Mouse (Mus musculus): ENCODE results near the gene Speer4b. TPM values are rescaled to one million over a fixed set of nuclear protein-coding genes. Genes with fewer than 3 reads are reported as not detected.
A peak's percentile ranks its signal among the peaks of the same experiment; 100 is the strongest.
"Not testable (repeated sequence)": the region's sequence is repeated elsewhere in the genome, so short reads cannot be mapped to it uniquely, and the experiment has no call there.

The Speer4b gene
- polyA plus RNA-seq (2015; fragmentation: Nextera tagmentation; extraction: Ambion mirVana) = 0.50 and 0.54 TPM in 2 replicates

- H3K27me3 ChIP-seq; H3K4me3 ChIP-seq (replicated peaks); H3K27ac ChIP-seq; H3K4me1 ChIP-seq (replicated peaks); H3K9me3 ChIP-seq; ATAC-seq; H3K9ac ChIP-seq (replicated peaks); H3K36me3 ChIP-seq; H3K4me2 ChIP-seq (replicated peaks): not testable (repeated sequence)
- WGBS = 59% methylated on average over 1 of the region's 1 CpGs
These were observed at the start of gene Speer4b for GRCm38 (mm10) chr5:27501338-27501737. Speer4b (minus strand) TSS chr5:27501438.

GRCm38 (mm10) chr5:27549291-27549690 is 48.1 kb upstream of the Speer4b start:
- no peak overlapping the region for H3K4me3 ChIP-seq (replicated peaks)
- H3K9ac ChIP-seq (replicated peaks) = no peak overlapping the region
- WGBS = 87% methylated on average over 4 of the region's 4 CpGs
- H3K27me3 ChIP-seq = no peaks in the 10 kb centered on the region
- H3K4me1 ChIP-seq (replicated peaks) = no peaks in the 10 kb centered on the region
- H3K36me3 ChIP-seq = no peaks in the 10 kb centered on the region
- no peak overlapping the region for H3K27ac ChIP-seq
- no peak for ATAC-seq
- H3K4me2 ChIP-seq (replicated peaks) = no peak overlapping the region
- H3K9me3 ChIP-seq = no peaks in the 10 kb centered on the region

- no peak overlapping the region for H3K27ac ChIP-seq
- H3K9me3 ChIP-seq = no peaks in the 10 kb centered on the region
- H3K4me3 ChIP-seq (replicated peaks) = no peak overlapping the region
- ATAC-seq = peak; percentile 71
- WGBS = 18% methylated on average over 2 of the region's 2 CpGs
- H3K9ac ChIP-seq (replicated peaks) = no peak overlapping the region
- H3K36me3 ChIP-seq = no peaks in the 10 kb centered on the region
- H3K4me1 ChIP-seq (replicated peaks) = no peaks in the 10 kb centered on the region
- H3K27me3 ChIP-seq = no peaks in the 10 kb centered on the region
- H3K4me2 ChIP-seq (replicated peaks) = no peak overlapping the region
These were observed 43.6 kb upstream of the Speer4b start for GRCm38 (mm10) chr5:27544816-27545270.

GRCm38 (mm10) chr5:27526906-27527305 is 25.7 kb upstream of the Speer4b start:
- WGBS = 89% methylated on average over 1 of the region's 1 CpGs
- no peak overlapping the region for H3K4me2 ChIP-seq (replicated peaks)
- no peaks in the 10 kb centered on the region for H3K27me3 ChIP-seq
- no peak overlapping the region for H3K4me3 ChIP-seq (replicated peaks)
- no peaks in the 10 kb centered on the region for H3K9me3 ChIP-seq
- no peak overlapping the region for H3K27ac ChIP-seq
- H3K36me3 ChIP-seq = no peaks in the 10 kb centered on the region
- H3K4me1 ChIP-seq (replicated peaks) = no peaks in the 10 kb centered on the region
- no peak overlapping the region for H3K9ac ChIP-seq (replicated peaks)
- ATAC-seq = no peak

GRCm38 (mm10) chr5:27518716-27519115 is 17.5 kb upstream of the Speer4b start:
- H3K27ac ChIP-seq = no peak overlapping the region
- no peak overlapping the region for H3K4me3 ChIP-seq (replicated peaks)
- H3K36me3 ChIP-seq = no peaks in the 10 kb centered on the region
- no peak overlapping the region for H3K9ac ChIP-seq (replicated peaks)
- no peaks in the 10 kb centered on the region; the same call in 1 of the 2 replicates for H3K9me3 ChIP-seq
- H3K4me2 ChIP-seq (replicated peaks) = no peak overlapping the region
- H3K4me1 ChIP-seq (replicated peaks) = no peaks in the 10 kb centered on the region
- ATAC-seq = no peak
- no peaks in the 10 kb centered on the region for H3K27me3 ChIP-seq

- Histone ChIP-seq H3K27me3 (no peaks in the 10 kb centered on the region), H3K36me3 (no peaks in the 10 kb centered on the region), H3K4me3 (replicated peaks) (no peak overlapping the region), H3K9ac (replicated peaks) (no peak overlapping the region), H3K9me3 (no peaks in the 10 kb centered on the region), H3K4me2 (replicated peaks) (no peak overlapping the region), H3K27ac (no peak overlapping the region), H3K4me1 (replicated peaks) (no peaks in the 10 kb centered on the region)
- ATAC-seq = no peak
- WGBS = 82% methylated on average over 4 of the region's 4 CpGs
These were observed 10.3 kb downstream of the Speer4b start for GRCm38 (mm10) chr5:27490942-27491341.

- ATAC-seq = no peak
- H3K27ac ChIP-seq = no peak overlapping the region
These were observed 15.1 kb downstream of the Speer4b start for GRCm38 (mm10) chr5:27486138-27486537.

GRCm38 (mm10) chr5:27481706-27482105 is 19.5 kb downstream of the Speer4b start:
- Histone ChIP-seq H3K4me1 (replicated peaks) (no peaks in the 10 kb centered on the region), H3K4me3 (replicated peaks) (no peak overlapping the region), H3K27ac (no peak overlapping the region), H3K9ac (replicated peaks) (no peak overlapping the region), H3K4me2 (replicated peaks) (no peak overlapping the region), H3K27me3 (no peaks in the 10 kb centered on the region), H3K36me3 (0 out of 2 replicates have a peak, but pooled peaks cover 12% of the 10 kb centered on the region), H3K9me3 (no peaks in the 10 kb centered on the region)
- ATAC-seq = no peak
- WGBS = 82% methylated on average over 2 of the region's 2 CpGs

More at GRCm38 (mm10) chr5:27486138-27486537, 15.1 kb downstream of the Speer4b start:
- no peak overlapping the region for H3K4me3 ChIP-seq (replicated peaks)
- H3K36me3 ChIP-seq = 0 out of 2 replicates have a peak, but pooled peaks cover 12% of the 10 kb centered on the region
- no peaks in the 10 kb centered on the region for H3K4me1 ChIP-seq (replicated peaks)
- H3K9ac ChIP-seq (replicated peaks) = no peak overlapping the region
- WGBS = 50% methylated on average over 1 of the region's 1 CpGs
- H3K4me2 ChIP-seq (replicated peaks) = no peak overlapping the region
- no peaks in the 10 kb centered on the region for H3K27me3 ChIP-seq
- no peaks in the 10 kb centered on the region for H3K9me3 ChIP-seq

- H3K4me1 ChIP-seq (replicated peaks) = no peaks in the 10 kb centered on the region
- 91% methylated on average over 4 of the region's 4 CpGs for WGBS
- no peaks in the 10 kb centered on the region for H3K9me3 ChIP-seq
- H3K27me3 ChIP-seq = no peaks in the 10 kb centered on the region
- H3K27ac ChIP-seq = no peak overlapping the region
- no peak for ATAC-seq
- peaks cover 11% of the 10 kb centered on the region for H3K36me3 ChIP-seq
- H3K4me2 ChIP-seq (replicated peaks) = no peak overlapping the region
- no peak overlapping the region for H3K4me3 ChIP-seq (replicated peaks)
- no peak overlapping the region for H3K9ac ChIP-seq (replicated peaks)
These were observed 26.2 kb downstream of the Speer4b start for GRCm38 (mm10) chr5:27474964-27475465.

- H3K4me2 ChIP-seq (replicated peaks) = no peak overlapping the region
- 68% methylated on average over 1 of the region's 1 CpGs for WGBS
- H3K9ac ChIP-seq (replicated peaks) = no peak overlapping the region
- no peak overlapping the region for H3K27ac ChIP-seq
- H3K4me3 ChIP-seq (replicated peaks) = no peak overlapping the region
- H3K27me3 ChIP-seq = no peaks in the 10 kb centered on the region
- H3K9me3 ChIP-seq = no peaks in the 10 kb centered on the region
- no peaks in the 10 kb centered on the region for H3K36me3 ChIP-seq
- H3K4me1 ChIP-seq (replicated peaks) = no peaks in the 10 kb centered on the region
- ATAC-seq = no peak
These were observed 43.6 kb downstream of the Speer4b start for GRCm38 (mm10) chr5:27457686-27458085.

- Histone ChIP-seq H3K36me3 (no peaks in the 10 kb centered on the region), H3K4me1 (replicated peaks) (no peaks in the 10 kb centered on the region), H3K4me3 (replicated peaks) (no peak overlapping the region), H3K27me3 (no peaks in the 10 kb centered on the region), H3K9ac (replicated peaks) (no peak overlapping the region), H3K4me2 (replicated peaks) (no peak overlapping the region), H3K9me3 (no peaks in the 10 kb centered on the region), H3K27ac (no peak overlapping the region)
- WGBS = 94% methylated on average over 1 of the region's 1 CpGs
- ATAC-seq = no peak
These were observed 44.3 kb downstream of the Speer4b start for GRCm38 (mm10) chr5:27456981-27457380.

GRCm38 (mm10) chr5:27454386-27454785 is 46.9 kb downstream of the Speer4b start:
- H3K9ac ChIP-seq (replicated peaks) = no peak overlapping the region
- H3K27me3 ChIP-seq = no peaks in the 10 kb centered on the region
- H3K27ac ChIP-seq = no peak overlapping the region
- ATAC-seq = no peak
- H3K4me2 ChIP-seq (replicated peaks) = no peak overlapping the region
- H3K4me3 ChIP-seq (replicated peaks) = no peak overlapping the region
- no peaks in the 10 kb centered on the region for H3K4me1 ChIP-seq (replicated peaks)
- no peaks in the 10 kb centered on the region for H3K9me3 ChIP-seq
- 88% methylated on average over 3 of the region's 3 CpGs for WGBS
- no peaks in the 10 kb centered on the region for H3K36me3 ChIP-seq

GRCm38 (mm10) chr5:27453201-27453845 is 47.9 kb downstream of the Speer4b start:
- no peak overlapping the region for H3K27ac ChIP-seq
- no peak overlapping the region for H3K4me2 ChIP-seq (replicated peaks)
- no peak overlapping the region for H3K4me3 ChIP-seq (replicated peaks)
- no peaks in the 10 kb centered on the region for H3K27me3 ChIP-seq
- H3K9me3 ChIP-seq = no peaks in the 10 kb centered on the region
- H3K36me3 ChIP-seq = no peaks in the 10 kb centered on the region
- no peak for ATAC-seq
- H3K9ac ChIP-seq (replicated peaks) = no peak overlapping the region
- no peaks in the 10 kb centered on the region for H3K4me1 ChIP-seq (replicated peaks)
- 46% methylated on average over 3 of the region's 3 CpGs for WGBS

Measured in midbrain, embryonic 13.5 days (tissue).